Comparison of ENCODE assay signal across 14 mouse cellular contexts in genomic region chr11:88489985-88490384, GRCm38 (mm10).
DNase-seq lines count a peak whose midpoint lies in the region; ATAC-seq and TF ChIP-seq lines count a peak whose summit lies in the region.
"Had no signal": no experiment of that assay in that cellular context is flagged by ENCODE, and none has a peak within 500 bp of the region (broad histone marks: within the 10 kb centered on the region; RNA-seq: fewer than 3 reads in every experiment).

No protein-coding gene starts in this region.

- WGBS in heart, embryonic 14.5 days, result 22% methylated on average over 4 of the region's 4 CpGs
- 58% methylated on average over 4 of the region's 4 CpGs for WGBS in hindbrain, postnatal 0 days
- WGBS in embryonic facial prominence, embryonic 10.5 days, result 79% methylated on average over 4 of the region's 4 CpGs

- peak overlapping the region; percentile 57 to 76 for H3K27ac ChIP-seq in heart, embryonic 14.5 days (replicated peaks in 1 of 2; ENCODE audit: control insufficient read depth in 1 of 2, insufficient read depth in 1 of 2, low read depth in 2 of 2, low read length in 2 of 2)
- peak overlapping the region; percentile 66; the same call in 1 of the 2 replicates for H3K27ac ChIP-seq in hindbrain, postnatal 0 days
- no peak overlapping the region for H3K27ac ChIP-seq in embryonic facial prominence, embryonic 10.5 days (replicated peaks)

- no peak overlapping the region for H3K4me3 ChIP-seq in heart, embryonic 14.5 days (ENCODE audit: control insufficient read depth in 1 of 2, insufficient read depth in 1 of 2, low read depth in 1 of 2, low read length in 2 of 2)
- no peak overlapping the region for H3K4me3 ChIP-seq in hindbrain, postnatal 0 days (ENCODE audit: low read length)
- no peak overlapping the region for H3K4me3 ChIP-seq in embryonic facial prominence, embryonic 10.5 days
- H3K4me3 ChIP-seq: embryonic facial prominence, embryonic 15.5 days had no signal

- no peaks in the 10 kb centered on the region for H3K9me3 ChIP-seq in heart, embryonic 14.5 days (ENCODE audit: control insufficient read depth, low read length)
- no peaks in the 10 kb centered on the region for H3K9me3 ChIP-seq in hindbrain, postnatal 0 days (ENCODE audit: low read length)
- H3K9me3 ChIP-seq in embryonic facial prominence, embryonic 10.5 days, result no peaks in the 10 kb centered on the region
- H3K9me3 ChIP-seq: embryonic facial prominence, embryonic 15.5 days had no signal

- peak overlapping the region; percentile 24; the same call in 1 of the 2 replicates for H3K4me2 ChIP-seq in heart, embryonic 14.5 days (ENCODE audit: low read length)
- no peak overlapping the region for H3K4me2 ChIP-seq in hindbrain, postnatal 0 days (ENCODE audit: low read depth, low read length)
- H3K4me2 ChIP-seq: embryonic facial prominence, embryonic 15.5 days had no signal

- TF ChIP-seq CTCF in hindbrain, postnatal 0 days (IDR thresholded peaks at IDR 0.05; ENCODE audit: low read depth), result no peak

- no peaks in the 10 kb centered on the region for H3K36me3 ChIP-seq in heart, embryonic 14.5 days (ENCODE audit: control insufficient read depth, insufficient read depth, low read length)
- H3K36me3 ChIP-seq in hindbrain, postnatal 0 days (ENCODE audit: insufficient read depth, low read length), result no peaks in the 10 kb centered on the region
- H3K36me3 ChIP-seq in embryonic facial prominence, embryonic 10.5 days (replicated peaks), result peaks cover 27% of the 10 kb centered on the region
- H3K36me3 ChIP-seq: embryonic facial prominence, embryonic 15.5 days had no signal

- peaks cover 32 to 53% of the 10 kb centered on the region in 2 experiments for H3K4me1 ChIP-seq in heart, embryonic 14.5 days (ENCODE audit: control insufficient read depth in 2 of 2, insufficient read depth in 2 of 2, low read length in 2 of 2)
- H3K4me1 ChIP-seq in hindbrain, postnatal 0 days (ENCODE audit: insufficient read depth, low read length), result peaks cover 21% of the 10 kb centered on the region
- peaks cover 48% of the 10 kb centered on the region for H3K4me1 ChIP-seq in embryonic facial prominence, embryonic 10.5 days

- ATAC-seq in heart, embryonic 14.5 days (ENCODE audit: insufficient number of reproducible peaks, insufficient read depth, low FRiP score, low read depth), result peak; percentile 42; the same call in 1 of the 2 replicates
- ATAC-seq in hindbrain, postnatal 0 days, result no peak
- ATAC-seq: intestine, embryonic 16.5 days; lung, postnatal 0 days; Patski had no signal

- H3K9ac ChIP-seq in heart, embryonic 14.5 days (ENCODE audit: low read length), result peak overlapping the region; percentile 35
- no peak overlapping the region for H3K9ac ChIP-seq in hindbrain, postnatal 0 days (replicated peaks; ENCODE audit: low read length)
- H3K9ac ChIP-seq: embryonic facial prominence, embryonic 15.5 days had no signal

- H3K27me3 ChIP-seq in heart, embryonic 14.5 days (ENCODE audit: control insufficient read depth, insufficient read depth, low read length), result no peaks in the 10 kb centered on the region
- no peaks in the 10 kb centered on the region for H3K27me3 ChIP-seq in hindbrain, postnatal 0 days (ENCODE audit: insufficient read depth, low read length)
- H3K27me3 ChIP-seq in embryonic facial prominence, embryonic 10.5 days (replicated peaks; ENCODE audit: low read depth, poor library complexity, severe bottlenecking), result no peaks in the 10 kb centered on the region
- H3K27me3 ChIP-seq: embryonic facial prominence, embryonic 15.5 days; Patski had no signal

- peak; percentile 26 for DNase-seq in gastrocnemius, adult 18-20 months (ENCODE audit: low spot score)
- DNase-seq in gastrocnemius, adult 8-10 months (ENCODE audit: low spot score in 2 of 2), result no peak
- DNase-seq in brain, adult 2 months (ENCODE audit: low read depth, low spot score), result peak; percentile 72
- DNase-seq in hindbrain, postnatal 0 days (ENCODE audit: low spot score), result no peak
- DNase-seq in embryonic facial prominence, embryonic 10.5 days (ENCODE audit: low spot score), result no peak
- no peak for DNase-seq in testis, postnatal 10 days (ENCODE audit: low spot score)
- DNase-seq in thymus, postnatal 4 days, result no peak
- DNase-seq: adrenal gland, postnatal 10 days; thymus, postnatal 25 days had no signal

Comparison
In these comparisons a context has a peak if more than half of its experiments do, and no peak if none do; other contexts are left out.
1. DNase-seq: peak in gastrocnemius, adult 18-20 months (single experiment) and brain, adult 2 months (single experiment); none in gastrocnemius, adult 8-10 months (0 of 2), hindbrain, postnatal 0 days (single experiment), embryonic facial prominence, embryonic 10.5 days (single experiment), testis, postnatal 10 days (single experiment) and thymus, postnatal 4 days (single experiment).